Mouse (Mus musculus): ENCODE measurements around the gene Ankfy1. TPM values are rescaled to one million over a fixed set of nuclear protein-coding genes. Genes with fewer than 3 reads are reported as not detected.
"Not testable (repeated sequence)": the region's sequence is repeated elsewhere in the genome, so short reads cannot be mapped to it uniquely, and the experiment has no call there.

Ankfy1 gene
- 32.6 and 38.1 TPM in 2 replicates for total RNA-seq (2017)

DNA sequence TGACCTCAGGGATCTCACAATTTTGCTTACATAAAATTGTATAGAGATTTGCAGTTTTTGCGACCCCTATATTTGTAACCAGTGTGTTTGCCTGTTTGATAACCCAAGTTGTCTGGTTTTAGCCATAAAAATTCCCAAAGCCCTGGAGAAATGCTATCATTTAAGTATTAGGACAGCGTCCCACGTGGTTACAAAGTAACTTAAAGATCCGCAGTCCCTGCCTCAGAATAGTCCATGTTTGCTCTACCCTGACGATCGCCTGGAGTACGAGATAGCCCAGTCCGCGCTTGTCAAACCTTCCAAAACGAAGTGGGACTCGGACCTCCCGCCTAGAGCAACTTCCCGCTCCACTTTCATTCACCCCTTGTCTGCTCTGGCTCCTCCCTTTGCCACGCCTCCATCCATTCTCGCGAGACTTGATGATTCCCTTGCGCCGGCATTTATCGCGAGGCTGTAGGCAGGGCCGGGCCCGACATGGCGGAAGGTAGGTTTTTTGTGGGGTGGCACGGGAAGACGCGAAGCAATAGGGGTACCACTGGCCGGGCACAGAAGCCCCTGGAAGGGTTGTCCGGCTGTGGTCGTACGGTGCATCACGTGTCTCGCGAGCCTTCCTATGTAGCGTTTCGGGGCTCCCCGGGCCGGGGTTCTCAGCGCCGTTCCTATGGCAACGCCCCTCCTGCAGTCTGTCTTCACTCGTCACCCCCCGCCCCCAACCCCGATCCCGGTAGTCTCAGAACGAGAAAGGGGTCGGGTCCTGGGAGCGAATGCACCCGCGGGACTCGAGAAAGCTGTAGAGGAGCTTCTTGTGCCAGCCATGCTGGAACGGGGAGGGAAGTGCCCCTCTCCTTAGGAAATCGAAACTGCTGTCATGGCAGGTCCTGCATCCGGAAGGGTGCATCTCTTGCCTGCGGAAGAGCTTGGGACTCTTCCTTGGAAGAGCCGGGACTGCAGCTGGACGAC is at the start of gene Ankfy1:
Gene Ankfy1, plus strand, starts transcription at position 456 of the 960 bp plus-strand sequence.
- ATAC-seq (replicated peaks; ENCODE audit: low read depth, poor library complexity, severe bottlenecking), result peak; percentile 94

DNA sequence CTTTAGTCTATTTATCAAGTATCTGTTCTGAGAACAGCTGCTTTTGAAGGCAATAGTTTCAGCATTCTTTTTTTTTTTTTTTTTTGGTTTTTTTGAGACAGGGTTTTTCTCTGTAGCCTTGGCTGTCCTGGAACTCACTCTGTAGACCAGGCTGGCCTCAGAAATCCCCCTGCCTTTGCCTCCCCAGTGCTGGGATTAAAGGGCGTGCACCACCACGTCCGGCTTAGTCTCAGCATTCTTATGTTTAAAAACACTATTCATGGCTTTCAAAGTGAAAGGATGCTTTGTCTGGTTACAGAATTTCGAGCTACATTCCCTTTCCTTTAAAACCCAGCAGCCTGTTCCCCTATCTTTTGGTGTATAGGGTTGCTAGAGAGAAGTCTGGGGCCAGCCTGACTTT is 47.1 kb upstream of the Ankfy1 start:
- ATAC-seq (replicated peaks; ENCODE audit: low read depth, poor library complexity, severe bottlenecking), result no peak

DNA sequence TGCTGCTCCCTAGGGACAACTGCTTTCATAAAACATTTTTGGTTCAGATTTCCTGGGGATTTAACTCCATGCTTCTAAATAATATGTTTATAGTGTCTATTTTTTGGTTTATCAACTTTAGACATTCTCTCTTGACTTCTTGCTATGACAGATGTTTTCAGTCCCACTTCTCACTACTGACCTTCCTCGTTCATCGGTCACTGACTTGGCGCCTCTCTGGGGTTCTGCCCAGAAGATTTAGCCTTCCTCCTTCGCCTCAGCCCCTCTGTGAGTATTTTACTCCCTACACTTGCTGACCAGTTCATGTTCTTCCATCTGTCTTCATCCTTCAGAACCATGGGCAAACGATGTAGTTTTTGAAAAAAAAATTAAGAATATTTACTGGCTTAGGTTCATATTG is 44.4 kb upstream of the Ankfy1 start:
- ATAC-seq (replicated peaks; ENCODE audit: low read depth, poor library complexity, severe bottlenecking), result no peak

DNA sequence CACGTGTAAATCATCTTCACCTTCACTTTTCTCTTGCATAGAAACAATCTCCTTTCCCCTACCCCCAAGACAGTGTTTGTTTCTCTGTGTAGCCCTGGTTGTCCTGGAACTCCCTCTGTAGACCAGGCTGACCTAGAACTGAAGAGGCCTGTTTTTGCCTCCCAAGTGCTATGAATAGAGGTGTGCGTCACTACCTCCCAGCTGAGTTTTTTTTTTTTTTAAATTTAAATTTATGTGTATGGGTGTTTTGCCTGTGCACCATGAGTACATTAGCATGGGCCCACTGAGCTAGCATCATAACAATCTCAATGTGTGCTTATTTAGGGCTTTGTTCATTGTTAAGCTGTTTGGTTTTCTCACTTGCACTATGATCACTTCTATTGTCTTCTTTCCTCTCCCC is 39.5 kb upstream of the Ankfy1 start:
- ATAC-seq (replicated peaks; ENCODE audit: low read depth, poor library complexity, severe bottlenecking), result no peak

DNA sequence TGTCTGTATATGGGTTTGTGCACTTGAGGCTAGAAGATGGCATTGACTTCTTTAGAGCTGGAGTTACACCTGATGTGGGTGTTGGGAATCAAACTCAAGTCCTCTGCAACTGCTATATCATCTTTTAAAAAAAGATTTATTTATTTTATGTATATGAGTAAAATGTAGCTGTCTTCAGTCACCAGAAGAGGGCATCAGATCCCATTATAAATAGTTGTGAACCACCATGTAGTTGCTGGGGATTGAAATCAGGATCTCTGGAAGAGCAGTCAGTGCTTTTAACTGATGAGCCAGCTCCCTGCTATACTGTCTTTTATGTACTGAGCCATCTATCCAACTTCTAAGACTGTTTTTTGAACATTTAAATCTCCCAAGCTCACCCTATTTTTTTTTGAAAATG is 29.9 kb upstream of the Ankfy1 start:
- ATAC-seq (replicated peaks; ENCODE audit: low read depth, poor library complexity, severe bottlenecking), result no peak

DNA sequence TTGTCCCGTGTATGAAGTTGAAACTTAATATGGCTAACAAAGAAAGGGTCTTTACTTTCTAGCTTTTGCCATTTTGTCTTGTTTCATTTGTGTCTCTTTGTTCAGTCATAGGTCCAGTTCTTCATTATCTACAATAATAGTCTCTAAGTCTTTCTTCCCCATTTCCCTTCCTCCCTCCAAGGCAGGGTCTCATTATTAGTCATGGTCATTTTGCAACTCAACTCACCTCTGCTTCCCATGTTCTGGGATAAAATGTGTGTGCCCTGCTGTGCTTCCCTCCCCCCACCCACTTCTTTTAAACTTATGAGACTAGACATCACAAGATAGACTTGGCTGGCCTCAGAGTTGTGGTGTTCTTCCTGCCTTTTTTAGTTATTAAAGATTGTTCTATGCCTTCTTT is 29.4 kb upstream of the Ankfy1 start:
- 0 out of 2 replicates have a peak, but pooled peaks have one; percentile 25 for ATAC-seq (replicated peaks; ENCODE audit: low read depth, poor library complexity, severe bottlenecking)

DNA sequence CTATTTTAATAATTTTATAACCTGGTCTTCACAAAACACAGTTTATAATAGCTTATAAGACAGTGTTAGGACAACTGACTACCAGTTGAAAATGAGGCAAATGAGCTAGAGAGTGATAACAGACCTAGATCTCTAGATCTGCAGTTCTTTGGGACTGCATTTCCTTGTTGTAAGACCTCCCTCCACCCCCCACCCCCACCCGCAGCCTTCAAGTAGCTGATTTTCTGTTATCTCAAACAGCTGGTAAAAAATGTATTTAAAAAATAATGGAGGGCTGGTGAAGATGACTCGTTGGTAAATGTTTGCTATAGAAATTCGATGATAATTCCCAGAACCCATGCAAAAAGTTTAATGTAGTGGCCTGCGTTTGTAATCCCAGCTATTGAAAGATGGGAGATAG is 25.2 kb upstream of the Ankfy1 start:
- ATAC-seq (replicated peaks; ENCODE audit: low read depth, poor library complexity, severe bottlenecking), result no peak

DNA sequence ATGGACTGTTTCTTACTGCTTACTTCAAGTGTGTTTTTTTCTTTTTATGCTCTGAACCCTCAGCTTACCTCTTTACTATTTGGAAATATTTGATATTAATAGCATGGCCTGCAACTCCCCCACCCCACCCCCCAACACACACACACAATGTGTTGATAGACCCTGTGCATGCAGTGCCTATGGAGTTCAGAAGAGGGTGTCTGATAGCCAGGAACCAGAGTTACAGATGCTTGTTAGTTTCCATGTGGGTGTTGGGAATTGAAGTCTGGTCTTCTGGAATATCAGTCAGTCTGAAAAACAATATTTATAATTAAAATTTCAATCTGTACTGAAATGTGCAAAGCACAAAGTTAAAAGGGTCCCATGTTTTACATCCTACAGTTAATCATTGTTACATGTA is 19.2 kb upstream of the Ankfy1 start:
- no peak for ATAC-seq (replicated peaks; ENCODE audit: low read depth, poor library complexity, severe bottlenecking)

DNA sequence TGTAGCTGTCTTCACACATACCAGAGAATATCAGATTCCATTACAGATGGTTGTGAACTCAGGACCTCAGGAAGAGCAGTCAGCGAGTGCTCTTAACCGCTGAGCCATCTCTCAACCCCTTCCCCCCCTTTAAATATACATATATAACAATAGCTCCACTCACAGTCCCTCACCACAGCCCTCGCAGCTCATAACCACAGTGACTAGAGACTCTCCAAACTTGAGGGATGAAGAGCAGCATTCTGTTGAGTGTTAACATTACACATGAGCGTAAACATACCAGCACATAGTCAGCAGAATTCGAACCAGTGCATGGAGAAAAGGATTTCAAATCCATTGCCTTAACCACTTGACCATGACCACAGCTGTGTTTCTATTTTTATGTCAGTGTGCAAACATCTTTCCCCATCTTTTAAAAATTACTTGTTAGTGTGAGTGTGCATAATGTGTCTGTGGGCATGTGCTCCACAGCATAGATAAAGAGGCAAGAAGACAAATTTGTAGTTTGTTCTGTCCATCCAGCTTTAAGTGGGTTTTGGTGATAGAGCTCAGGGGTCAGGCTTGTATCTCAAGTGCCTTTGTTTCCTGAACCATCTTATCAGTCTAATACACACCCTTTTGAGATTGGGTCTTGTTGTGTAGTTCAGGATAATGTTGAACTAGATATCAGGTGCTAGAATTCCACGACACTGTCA is 18.4 kb upstream of the Ankfy1 start:
- ATAC-seq (replicated peaks; ENCODE audit: low read depth, poor library complexity, severe bottlenecking), result peak; percentile 71

DNA sequence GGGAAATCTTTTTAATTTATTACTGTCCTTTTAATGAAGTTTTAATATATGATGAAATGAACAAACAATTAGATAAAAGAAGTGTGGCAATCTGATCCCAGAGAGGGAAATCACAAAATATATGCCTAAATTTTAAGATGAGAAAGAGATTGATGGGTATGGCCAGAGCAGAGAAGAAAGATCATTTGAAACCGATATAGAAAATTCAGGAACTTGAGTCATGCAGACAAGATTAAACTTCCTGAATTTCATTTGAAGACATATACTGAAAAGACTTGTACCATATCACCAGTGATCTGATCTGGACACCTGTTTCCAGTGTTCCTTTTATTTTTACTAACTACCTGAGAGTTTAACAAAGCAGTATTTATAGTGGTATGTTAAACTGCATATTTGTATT is 17.4 kb upstream of the Ankfy1 start:
- ATAC-seq (replicated peaks; ENCODE audit: low read depth, poor library complexity, severe bottlenecking), result 0 out of 2 replicates have a peak, but pooled peaks have one; percentile 45

DNA sequence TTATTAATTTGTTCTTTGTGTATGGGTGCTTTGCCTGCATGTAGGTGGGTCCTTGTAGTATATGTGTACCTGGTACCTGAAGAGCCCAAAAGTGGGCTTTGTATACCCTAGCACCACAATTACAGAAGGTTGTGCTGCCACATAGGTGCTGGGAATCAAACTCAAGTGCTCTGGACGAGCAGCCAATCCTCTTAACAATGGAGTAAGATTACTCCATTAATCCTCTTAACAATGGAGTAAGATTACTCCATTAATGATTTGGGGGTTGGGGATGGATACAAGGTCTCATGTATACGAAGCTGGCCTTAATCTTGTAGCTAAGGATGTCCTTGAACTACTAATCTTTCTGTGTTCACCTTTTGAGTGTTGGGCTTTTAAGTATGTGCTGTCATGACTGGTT is 14.5 kb upstream of the Ankfy1 start:
- no peak for ATAC-seq (replicated peaks; ENCODE audit: low read depth, poor library complexity, severe bottlenecking)

DNA sequence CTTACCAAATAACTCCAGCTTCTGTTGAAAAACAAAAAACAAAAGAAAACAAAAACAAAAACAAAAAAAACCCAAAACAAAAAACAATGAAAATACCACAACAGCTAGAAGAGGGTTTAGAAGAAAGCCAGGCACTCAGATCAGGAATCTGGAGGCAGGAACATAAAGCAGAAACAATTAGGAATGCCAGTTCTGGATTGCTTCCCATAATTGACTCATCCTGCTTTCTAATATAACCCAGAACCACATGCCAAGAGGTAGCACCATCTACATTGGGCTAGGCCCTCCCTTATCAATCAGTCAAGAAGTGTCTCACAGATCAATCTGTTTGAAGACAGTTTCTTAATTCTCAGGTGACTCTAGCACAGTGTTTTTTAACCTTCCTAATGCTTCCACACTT is 9.1 kb upstream of the Ankfy1 start:
- no peak for ATAC-seq (replicated peaks; ENCODE audit: low read depth, poor library complexity, severe bottlenecking)

DNA sequence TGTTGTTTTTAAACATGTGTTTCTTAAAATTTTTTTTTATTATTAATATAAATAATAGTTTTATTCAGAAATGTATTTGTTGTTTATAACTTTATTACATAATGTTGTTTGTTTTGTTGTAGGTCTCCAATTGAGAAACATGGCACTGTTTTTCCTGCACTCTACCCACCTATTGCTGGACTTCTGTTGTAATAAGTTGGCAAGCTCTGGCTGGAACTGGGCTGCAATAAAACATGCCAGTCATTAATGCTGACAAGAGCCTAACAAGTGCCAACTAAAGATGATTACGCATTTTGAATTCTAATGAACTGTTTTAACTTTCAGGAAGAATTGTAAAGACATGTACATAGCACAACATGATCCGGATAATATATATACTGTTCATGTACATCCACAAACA is 6.4 kb upstream of the Ankfy1 start:
- ATAC-seq (replicated peaks; ENCODE audit: low read depth, poor library complexity, severe bottlenecking), result no peak

DNA sequence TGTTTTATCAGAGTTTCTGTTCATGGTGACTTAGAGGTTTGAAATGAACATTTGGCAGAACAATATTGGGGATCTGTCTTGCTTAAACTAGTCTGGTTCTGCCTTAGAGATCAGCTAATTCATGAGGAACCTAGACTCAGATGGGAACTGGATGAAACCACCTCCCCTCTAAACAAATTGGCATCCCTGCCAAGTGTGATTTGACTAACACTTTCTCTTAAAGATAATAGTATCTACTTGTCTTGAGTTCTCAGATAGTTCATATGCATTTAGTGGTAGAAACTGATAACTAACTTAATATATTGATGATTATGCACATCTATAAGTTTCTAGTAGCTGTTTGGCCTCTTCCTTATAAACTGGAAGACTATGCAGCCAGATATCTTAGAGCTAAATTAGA is 3.1 kb upstream of the Ankfy1 start:
- ATAC-seq (replicated peaks; ENCODE audit: low read depth, poor library complexity, severe bottlenecking), result no peak

DNA sequence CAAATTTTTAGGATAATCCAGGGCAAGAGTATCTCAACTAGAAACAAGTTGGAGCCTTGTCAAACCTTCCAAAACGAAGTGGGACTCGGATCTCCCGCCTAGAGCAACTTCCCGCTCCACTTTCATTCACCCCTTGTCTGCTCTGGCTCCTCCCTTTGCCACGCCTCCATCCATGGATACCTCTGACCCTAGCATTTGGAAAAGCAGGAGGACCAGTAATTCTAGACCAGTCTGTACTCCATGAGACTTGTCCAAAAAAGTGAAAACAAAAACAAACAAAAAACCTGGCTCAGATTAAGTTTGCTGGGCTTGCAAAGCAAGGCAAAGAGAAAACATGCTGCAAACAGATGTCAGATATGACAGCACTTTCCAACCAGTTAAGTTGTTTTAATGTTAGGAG is 1.6 kb upstream of the Ankfy1 start:
- no peak for ATAC-seq (replicated peaks; ENCODE audit: low read depth, poor library complexity, severe bottlenecking)

DNA sequence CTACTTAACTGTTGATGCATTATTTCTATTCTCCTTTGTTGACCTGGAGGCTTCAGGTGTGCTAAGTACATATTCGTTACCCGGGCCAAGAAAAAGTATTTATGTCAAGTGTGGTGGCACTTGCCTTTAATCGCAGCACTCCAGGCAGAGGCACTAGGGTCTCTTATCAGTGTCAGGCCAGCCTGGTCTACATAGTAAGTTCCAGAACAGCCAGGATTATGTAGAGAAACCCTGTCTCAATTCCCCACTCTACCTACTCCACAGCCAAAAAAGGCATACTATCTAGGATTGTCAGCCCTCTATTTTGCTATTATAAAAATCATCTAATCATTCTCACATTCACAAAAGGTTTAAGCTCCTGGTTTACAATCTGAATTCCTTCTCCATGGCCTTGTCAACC is 691 bp upstream of the Ankfy1 start:
- ATAC-seq (replicated peaks; ENCODE audit: low read depth, poor library complexity, severe bottlenecking), result no peak

DNA sequence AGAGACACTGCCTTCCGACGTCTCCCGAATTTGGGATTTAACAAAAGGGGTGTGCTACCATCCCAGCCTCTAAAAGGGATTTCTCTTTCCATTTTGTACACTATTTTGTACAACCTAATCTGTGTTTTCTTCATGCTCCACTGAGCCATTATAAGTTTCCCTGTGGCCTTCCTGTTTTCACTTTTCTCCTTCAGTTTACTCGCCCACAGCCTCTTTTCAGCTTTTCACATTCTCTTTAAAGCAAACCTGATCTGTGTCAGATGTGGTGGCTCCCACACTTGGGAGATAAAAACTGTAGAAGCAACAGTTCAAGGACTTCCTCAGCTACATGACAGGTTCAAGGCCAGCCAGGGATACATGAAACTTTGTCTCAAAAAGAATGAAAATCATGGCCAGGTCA is 2.5 kb downstream of the Ankfy1 start:
- no peak for ATAC-seq (replicated peaks; ENCODE audit: low read depth, poor library complexity, severe bottlenecking)

DNA sequence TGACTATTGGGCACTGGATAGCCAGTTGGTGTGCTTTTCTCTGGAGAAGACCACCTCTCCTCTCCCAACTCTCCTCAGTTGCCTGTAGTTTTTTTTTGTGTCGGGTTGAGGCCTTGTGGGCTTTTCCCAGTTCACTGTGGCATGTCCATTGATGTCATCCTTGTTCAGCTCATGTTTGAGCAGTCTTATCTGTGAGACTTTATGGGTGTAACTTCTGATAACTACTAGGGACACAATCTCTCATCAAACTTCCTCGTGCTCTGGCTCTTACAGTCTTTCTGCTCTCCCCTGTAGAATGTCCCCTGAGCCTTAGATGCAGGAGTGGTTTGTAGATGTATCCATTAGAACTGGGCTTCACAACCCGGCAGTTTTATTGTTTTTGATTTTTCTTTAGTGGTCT is 5.2 kb downstream of the Ankfy1 start:
- no peak for ATAC-seq (replicated peaks; ENCODE audit: low read depth, poor library complexity, severe bottlenecking)

DNA sequence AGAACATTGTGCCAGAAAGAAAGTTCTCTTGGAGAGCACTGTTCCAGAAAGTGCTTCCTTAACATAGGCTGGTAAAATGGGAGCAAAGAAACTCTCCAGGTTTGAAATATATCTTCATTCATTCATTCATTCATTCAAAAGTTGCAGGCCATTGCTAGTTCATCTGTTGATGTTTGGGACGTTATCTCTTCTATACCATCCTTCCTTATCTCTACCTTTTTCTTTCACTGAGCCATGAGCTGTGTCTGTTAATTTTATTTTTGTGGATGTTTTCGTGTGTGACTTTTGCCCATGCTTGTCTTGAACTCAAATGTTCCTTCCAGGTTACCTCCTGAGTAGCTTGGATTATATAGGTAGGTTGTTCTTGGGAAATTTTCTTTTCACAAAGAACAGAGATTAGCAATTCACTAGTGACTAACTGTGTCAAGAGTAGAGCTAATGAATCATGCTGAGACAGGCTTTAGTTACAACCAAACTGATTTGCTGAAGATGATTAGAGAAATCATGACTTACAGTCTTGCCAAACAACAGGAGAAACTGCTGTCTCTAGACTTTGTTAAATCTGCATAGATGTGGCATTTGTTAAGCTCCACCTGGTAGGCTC is 6.7 kb downstream of the Ankfy1 start:
- ATAC-seq (replicated peaks; ENCODE audit: low read depth, poor library complexity, severe bottlenecking), result no peak

DNA sequence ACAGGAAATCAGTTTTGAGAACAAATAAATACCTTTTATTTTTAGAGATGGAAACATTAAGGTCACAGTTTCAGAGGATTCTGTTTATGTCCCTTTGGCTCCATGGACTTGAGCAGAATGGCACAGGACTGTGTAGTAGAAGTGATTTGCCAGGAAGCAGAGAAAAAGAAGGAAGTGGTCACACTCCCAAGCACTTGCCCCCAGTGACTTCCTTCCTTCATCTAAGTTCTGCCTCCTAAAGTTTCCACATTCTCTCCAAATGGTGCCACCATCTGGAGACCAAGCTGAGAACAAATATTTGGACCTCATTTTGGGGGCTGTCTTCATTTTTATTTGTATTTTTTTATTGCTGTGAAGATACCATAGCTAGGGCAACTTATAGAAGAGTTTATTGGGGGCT is 7.5 kb downstream of the Ankfy1 start:
- ATAC-seq (replicated peaks; ENCODE audit: low read depth, poor library complexity, severe bottlenecking), result peak; percentile 78

DNA sequence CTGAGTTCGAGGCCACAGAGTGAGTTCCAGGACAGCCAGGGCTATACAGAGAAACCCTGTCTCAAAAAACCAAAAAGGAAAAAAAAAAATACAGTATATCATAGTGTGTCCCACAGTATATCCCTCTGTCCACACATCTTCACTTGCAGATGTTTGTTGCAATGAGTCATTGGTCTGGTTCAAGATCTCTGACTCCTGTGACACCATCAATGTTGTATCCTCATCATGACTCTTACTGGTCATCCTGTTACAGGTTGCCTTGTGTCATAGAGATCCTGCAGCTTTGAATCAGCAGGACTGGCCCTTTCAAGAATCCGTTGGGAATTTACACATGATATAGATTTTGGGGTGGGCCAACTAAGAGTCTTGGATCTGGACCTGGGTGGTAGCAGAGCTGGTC is 15.3 kb downstream of the Ankfy1 start:
- ATAC-seq (replicated peaks; ENCODE audit: low read depth, poor library complexity, severe bottlenecking), result not testable (repeated sequence)
